Comparison of ENCODE assay signal across 8 mouse cellular contexts in genomic region chr7:114317389-114317792, GRCm38 (mm10). TPM values are rescaled to one million over a fixed set of nuclear protein-coding genes. Genes with fewer than 3 reads are reported as not detected.
DNase-seq lines count a peak whose midpoint lies in the region; ATAC-seq and TF ChIP-seq lines count a peak whose summit lies in the region.

No protein-coding gene starts in this region.

- no peaks in the 10 kb centered on the region for H3K9me3 ChIP-seq in liver, postnatal 0 days (ENCODE audit: low read length)
- no peaks in the 10 kb centered on the region for H3K9me3 ChIP-seq in hindbrain, embryonic 13.5 days

- DNase-seq in right cerebral cortex, postnatal 10 days (ENCODE audit: low spot score in 2 of 2) = peak; percentile 54 to 68
- no peak for DNase-seq in right cerebral cortex, postnatal 14 days
- peak; percentile 53 for DNase-seq in heart, postnatal 36 days
- DNase-seq in liver, postnatal 0 days = peak; percentile 47
- DNase-seq in spleen, postnatal 14 days (ENCODE audit: low spot score in 2 of 2) = peak; percentile 23 to 52
- DNase-seq in c-Kit-positive CD71-positive TER-119-positive erythroid progenitor cells, embryonic 14.5 days (ENCODE audit: low spot score) = no peak

- no peak overlapping the region for H3K9ac ChIP-seq in liver, postnatal 0 days (replicated peaks)
- no peak overlapping the region for H3K9ac ChIP-seq in hindbrain, embryonic 13.5 days

- H3K4me3 ChIP-seq in liver, postnatal 0 days (ENCODE audit: low read depth, low read length) = no peak overlapping the region
- no peak overlapping the region for H3K4me3 ChIP-seq in hindbrain, embryonic 13.5 days

- H3K27me3 ChIP-seq in liver, postnatal 0 days (ENCODE audit: insufficient read depth, low read length) = no peaks in the 10 kb centered on the region
- H3K27me3 ChIP-seq in hindbrain, embryonic 13.5 days = no peaks in the 10 kb centered on the region

- WGBS in liver, postnatal 0 days (ENCODE audit: insufficient replicate concordance) = 24% methylated on average over 5 of the region's 5 CpGs
- WGBS in hindbrain, embryonic 13.5 days = 72% methylated on average over 5 of the region's 5 CpGs

- TF ChIP-seq EP300 in liver, postnatal 0 days (IDR thresholded peaks at IDR 0.05; ENCODE audit: low read depth) = peak; percentile 64; the same call in 1 of the 2 replicates

- H3K27ac ChIP-seq in liver, postnatal 0 days (ENCODE audit: low read depth) = peak overlapping the region; percentile 91
- no peak overlapping the region for H3K27ac ChIP-seq in hindbrain, embryonic 13.5 days

- peak overlapping the region; percentile 13; the same call in 1 of the 2 replicates for H3K4me2 ChIP-seq in liver, postnatal 0 days (ENCODE audit: low read depth, low read length)
- no peak overlapping the region for H3K4me2 ChIP-seq in hindbrain, embryonic 13.5 days

- ATAC-seq in common myeloid progenitor, adult 5-6 weeks (replicated peaks; ENCODE audit: low read depth, poor library complexity, severe bottlenecking) = peak; percentile 96
- peak; percentile 73 for ATAC-seq in liver, postnatal 0 days
- ATAC-seq in hindbrain, embryonic 13.5 days (ENCODE audit: low FRiP score) = no peak

- H3K4me1 ChIP-seq in liver, postnatal 0 days (ENCODE audit: insufficient read depth) = peaks cover 21% of the 10 kb centered on the region
- 0 out of 2 replicates have a peak, but pooled peaks cover 4% of the 10 kb centered on the region for H3K4me1 ChIP-seq in hindbrain, embryonic 13.5 days (replicated peaks)

- intact Hi-C loops in heart, postnatal 36 days (cut with DNase I) = loop anchor here (5.0 kb wide), 1 partner anchor 35 kb away; no protein-coding TSS in a partner anchor

- no peaks in the 10 kb centered on the region for H3K36me3 ChIP-seq in liver, postnatal 0 days (replicated peaks; ENCODE audit: insufficient read depth, low read length)
- H3K36me3 ChIP-seq in hindbrain, embryonic 13.5 days = no peaks in the 10 kb centered on the region

- TF ChIP-seq CTCF in liver, postnatal 0 days (IDR thresholded peaks at IDR 0.05; ENCODE audit: low read depth) = no peak

RNA-seq across cellular contexts. Expression of gene Psma1, which starts 41.5 kb away (rescaled TPM):
- total RNA-seq in common myeloid progenitor, adult 5-6 weeks (2017) = 295 and 333 TPM in 2 replicates
- 100 to 1,000 TPM; 134 to 146 TPM for total RNA-seq in heart, postnatal 36 days (2021)
- polyA plus RNA-seq in liver, postnatal 0 days (2015; fragmentation: Nextera tagmentation; extraction: Ambion mirVana) = 163 and 170 TPM in 2 replicates
- 377 and 380 TPM in 2 replicates for polyA plus RNA-seq in hindbrain, embryonic 13.5 days (2015; fragmentation: Nextera tagmentation; extraction: Ambion mirVana)

Comparison
In these comparisons a context has a peak if more than half of its experiments do, and no peak if none do; other contexts are left out.
1. DNase-seq: peak in right cerebral cortex, postnatal 10 days (2 of 2), heart, postnatal 36 days (2 of 2), liver, postnatal 0 days (single experiment) and spleen, postnatal 14 days (2 of 2); none in right cerebral cortex, postnatal 14 days (single experiment) and c-Kit-positive CD71-positive TER-119-positive erythroid progenitor cells, embryonic 14.5 days (single experiment).